Mouse (Mus musculus) megakaryocyte, embryonic 14.5 days (primary cell): ENCODE measurements at regions not wholly inside any gene's neighbourhood (a gene's known extent, or its start where the extent isn't known, plus 50 kb on each side); places are given as distances from the start of the nearest gene placed in this dataset.

Experiments
- FLI1 ChIP-seq: IDR thresholded peaks from 2 replicates; pipeline ENCODE4 v1.6.1; 2012; ENCODE audit warnings: low read length, inconsistent platforms, mixed read lengths
- GATA1 ChIP-seq: IDR thresholded peaks from 3 replicates; pipeline ENCODE4 v1.6.1; 2012; ENCODE audit warnings: mixed read lengths, low read length, inconsistent platforms, borderline replicate concordance

DNA sequence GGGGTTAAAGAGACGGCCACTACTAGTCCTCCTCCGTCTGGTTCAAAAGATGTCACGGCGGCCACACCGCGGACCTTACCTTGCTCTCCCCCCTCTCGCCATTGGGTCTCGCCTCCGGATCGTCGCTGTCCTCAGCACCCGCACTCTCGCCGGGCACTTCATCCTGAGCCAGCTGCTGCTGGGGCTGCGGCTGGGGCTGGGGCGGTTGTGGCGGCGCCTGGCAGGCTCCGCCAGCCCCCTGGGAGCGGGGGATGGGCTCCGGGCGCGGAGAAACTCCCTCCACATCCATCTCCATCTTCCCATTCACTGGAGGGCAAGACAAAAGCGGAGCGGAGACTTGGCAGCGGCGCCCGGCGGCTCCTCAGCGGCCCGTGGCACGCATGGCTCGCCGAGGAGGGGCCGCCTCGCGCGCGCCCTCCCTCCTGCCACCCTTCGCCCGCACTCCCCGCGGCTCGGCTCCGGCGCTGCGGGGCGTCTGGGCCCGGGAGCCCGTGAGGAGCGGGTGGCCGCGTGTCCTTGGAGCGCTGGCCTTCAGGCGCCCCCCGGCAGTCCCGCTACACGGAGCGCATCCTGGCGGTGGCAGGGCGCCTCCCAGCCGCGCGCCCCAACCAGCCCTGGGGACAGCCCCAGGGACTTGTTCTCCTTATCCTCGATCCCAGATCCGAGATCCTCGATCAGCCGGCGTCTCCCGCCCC is 167.8 kb upstream of the Azi2 start:
- no peak for TF ChIP-seq GATA1
- no peak for TF ChIP-seq FLI1
